Mouse (Mus musculus): ENCODE measurements at regions not wholly inside any gene's neighbourhood (a gene's known extent, or its start where the extent isn't known, plus 50 kb on each side); places are given as distances from the start of the nearest gene placed in this dataset.

- ATAC-seq (ENCODE audit: low FRiP score, low read depth) = no peak
- Histone ChIP-seq H3K27me3 (no peaks in the 10 kb centered on the region), H3K9ac (no peak overlapping the region), H3K36me3 (no peaks in the 10 kb centered on the region), H3K4me2 (no peak overlapping the region), H3K4me3 (no peak overlapping the region), H3K4me1 (replicated peaks) (no peaks in the 10 kb centered on the region), H3K9me3 (no peaks in the 10 kb centered on the region), H3K27ac (replicated peaks) (no peak overlapping the region)
- WGBS = 61% methylated on average over 6 of the region's 6 CpGs
These were observed 55.1 kb upstream of the Pcbd1 start for GRCm38 (mm10) chr10:61034056-61034455.

- no peaks in the 10 kb centered on the region for H3K27me3 ChIP-seq
- no peaks in the 10 kb centered on the region for H3K4me1 ChIP-seq (replicated peaks)
- H3K27ac ChIP-seq (replicated peaks) = no peak overlapping the region
- ATAC-seq (ENCODE audit: low FRiP score, low read depth) = no peak
- no peak overlapping the region for H3K4me3 ChIP-seq
- H3K4me2 ChIP-seq = no peak overlapping the region
- WGBS = 72% methylated on average over 5 of the region's 5 CpGs
- H3K9me3 ChIP-seq = no peaks in the 10 kb centered on the region
- no peaks in the 10 kb centered on the region for H3K36me3 ChIP-seq
- no peak overlapping the region for H3K9ac ChIP-seq
These were observed 60.5 kb upstream of the Pcbd1 start for GRCm38 (mm10) chr10:61028598-61028997.

GRCm38 (mm10) chr10:61027215-61027614 is 61.9 kb upstream of the Pcbd1 start:
- H3K9ac ChIP-seq = no peak overlapping the region
- no peaks in the 10 kb centered on the region for H3K9me3 ChIP-seq
- ATAC-seq (ENCODE audit: low FRiP score, low read depth) = no peak
- H3K27ac ChIP-seq (replicated peaks) = no peak overlapping the region
- no peaks in the 10 kb centered on the region for H3K27me3 ChIP-seq
- no peak overlapping the region for H3K4me3 ChIP-seq
- 77% methylated on average over 6 of the region's 6 CpGs for WGBS
- H3K4me1 ChIP-seq (replicated peaks) = no peaks in the 10 kb centered on the region
- H3K36me3 ChIP-seq = no peaks in the 10 kb centered on the region
- H3K4me2 ChIP-seq = no peak overlapping the region

DNA sequence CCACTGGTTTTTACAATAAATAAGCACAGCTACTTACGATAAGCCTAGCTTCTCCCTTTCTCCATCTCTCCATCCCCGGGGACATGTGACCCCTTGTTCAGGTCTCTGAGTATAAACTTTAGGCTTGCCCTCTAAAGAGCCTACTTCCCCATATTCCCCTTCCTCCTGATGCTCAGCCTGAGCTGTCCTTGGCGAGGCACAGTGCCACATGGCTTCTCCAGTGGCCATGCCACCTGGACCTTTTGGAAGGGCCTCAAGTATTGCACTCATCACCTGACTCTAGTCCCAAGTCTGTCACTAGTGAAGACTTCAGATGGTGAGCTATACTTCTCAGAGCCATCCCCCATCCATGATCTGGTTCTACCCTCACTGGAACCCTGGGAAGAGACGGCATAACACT is 64.1 kb upstream of the Pcbd1 start:
- Histone ChIP-seq H3K4me1 (replicated peaks) (no peaks in the 10 kb centered on the region), H3K4me2 (no peak overlapping the region), H3K9ac (no peak overlapping the region), H3K36me3 (no peaks in the 10 kb centered on the region), H3K27ac (replicated peaks) (no peak overlapping the region), H3K9me3 (no peaks in the 10 kb centered on the region), H3K27me3 (no peaks in the 10 kb centered on the region), H3K4me3 (no peak overlapping the region)
- WGBS = 83% methylated on average over 4 of the region's 4 CpGs
- no peak for ATAC-seq (ENCODE audit: low FRiP score, low read depth)

- WGBS = 28% methylated on average over 3 of the region's 3 CpGs
- no peak overlapping the region for H3K4me2 ChIP-seq
- no peak overlapping the region for H3K27ac ChIP-seq (replicated peaks)
- no peaks in the 10 kb centered on the region for H3K27me3 ChIP-seq
- ATAC-seq (ENCODE audit: low FRiP score, low read depth) = no peak
- H3K9me3 ChIP-seq = no peaks in the 10 kb centered on the region
- H3K9ac ChIP-seq = no peak overlapping the region
- no peaks in the 10 kb centered on the region for H3K36me3 ChIP-seq
- no peaks in the 10 kb centered on the region for H3K4me1 ChIP-seq (replicated peaks)
- H3K4me3 ChIP-seq = no peak overlapping the region
These were observed 65.0 kb upstream of the Pcbd1 start for GRCm38 (mm10) chr10:61024166-61024565.

- Histone ChIP-seq H3K27me3 (no peaks in the 10 kb centered on the region), H3K36me3 (no peaks in the 10 kb centered on the region), H3K4me3 (no peak overlapping the region), H3K4me1 (replicated peaks) (no peaks in the 10 kb centered on the region), H3K9ac (no peak overlapping the region), H3K9me3 (no peaks in the 10 kb centered on the region), H3K27ac (replicated peaks) (no peak overlapping the region), H3K4me2 (no peak overlapping the region)
- no peak for ATAC-seq (ENCODE audit: low FRiP score, low read depth)
- 49% methylated on average over 7 of the region's 7 CpGs for WGBS
These were observed 65.7 kb upstream of the Pcbd1 start for GRCm38 (mm10) chr10:61023431-61023830.

GRCm38 (mm10) chr10:61019566-61019965 is 69.6 kb upstream of the Pcbd1 start:
- 36% methylated on average over 2 of the region's 2 CpGs for WGBS
- no peak for ATAC-seq (ENCODE audit: low FRiP score, low read depth)
- Histone ChIP-seq H3K4me2 (no peak overlapping the region), H3K36me3 (no peaks in the 10 kb centered on the region), H3K9me3 (no peaks in the 10 kb centered on the region), H3K27ac (replicated peaks) (no peak overlapping the region), H3K4me3 (no peak overlapping the region), H3K27me3 (no peaks in the 10 kb centered on the region), H3K4me1 (replicated peaks) (0 out of 2 replicates have a peak, but pooled peaks cover 3% of the 10 kb centered on the region), H3K9ac (no peak overlapping the region)

- peak; percentile 24; the same call in 1 of the 2 replicates for ATAC-seq (ENCODE audit: low FRiP score, low read depth)
- H3K9me3 ChIP-seq = no peaks in the 10 kb centered on the region
- no peak overlapping the region for H3K27ac ChIP-seq (replicated peaks)
- WGBS = 54% methylated on average over 1 of the region's 1 CpGs
- no peak overlapping the region for H3K4me3 ChIP-seq
- no peaks in the 10 kb centered on the region for H3K27me3 ChIP-seq
- H3K4me2 ChIP-seq = no peak overlapping the region
- peaks cover 21% of the 10 kb centered on the region for H3K4me1 ChIP-seq (replicated peaks)
- H3K9ac ChIP-seq = no peak overlapping the region
- no peaks in the 10 kb centered on the region for H3K36me3 ChIP-seq
These were observed 76.9 kb upstream of the Pcbd1 start for GRCm38 (mm10) chr10:61012199-61012695.

DNA sequence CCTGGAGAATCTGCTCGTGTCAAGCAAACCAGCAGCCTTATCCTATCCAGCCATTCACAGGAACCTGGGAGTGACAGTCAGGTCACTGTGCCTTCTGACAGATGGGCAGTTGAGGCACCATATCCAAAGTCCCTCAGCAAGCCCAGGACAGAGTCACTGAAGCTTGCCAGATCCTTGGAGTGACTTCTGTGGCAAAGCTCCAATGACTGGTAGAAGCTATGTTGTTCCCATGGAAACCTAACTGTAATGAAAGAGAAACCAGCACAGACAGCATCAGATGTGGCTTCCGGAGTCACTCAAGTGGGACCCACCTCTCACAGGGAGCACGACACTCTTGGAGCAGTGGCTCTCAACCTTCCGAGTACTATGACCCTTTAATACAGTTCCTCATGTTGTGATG is 78.4 kb upstream of the Pcbd1 start:
- H3K4me2 ChIP-seq = no peak overlapping the region
- H3K9ac ChIP-seq = no peak overlapping the region
- H3K27ac ChIP-seq (replicated peaks) = no peak overlapping the region
- peaks cover 20% of the 10 kb centered on the region for H3K4me1 ChIP-seq (replicated peaks)
- H3K36me3 ChIP-seq = no peaks in the 10 kb centered on the region
- H3K4me3 ChIP-seq = no peak overlapping the region
- WGBS = 48% methylated on average over 4 of the region's 4 CpGs
- no peaks in the 10 kb centered on the region for H3K9me3 ChIP-seq
- no peak for ATAC-seq (ENCODE audit: low FRiP score, low read depth)
- no peaks in the 10 kb centered on the region for H3K27me3 ChIP-seq

DNA sequence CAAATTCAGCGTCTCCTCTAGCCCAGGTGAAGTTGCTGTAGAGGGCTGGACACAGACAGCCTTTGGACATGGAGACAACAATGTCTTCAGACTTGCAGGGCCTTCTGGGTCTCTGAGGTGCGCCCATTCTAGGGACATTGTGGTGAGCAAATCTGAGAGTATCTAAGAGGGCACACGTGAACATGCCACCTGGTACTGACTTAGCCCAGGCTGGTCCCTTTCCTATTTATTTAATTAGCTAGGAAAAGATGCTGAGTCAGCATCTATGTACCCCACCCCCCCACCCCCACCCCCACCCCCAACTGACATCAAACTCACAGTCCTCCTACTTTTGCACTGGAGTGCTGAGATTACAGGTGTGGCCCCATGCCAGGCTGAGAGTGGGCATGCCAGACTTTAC is 81.7 kb upstream of the Pcbd1 start:
- Histone ChIP-seq H3K9me3 (no peaks in the 10 kb centered on the region), H3K4me3 (no peak overlapping the region), H3K4me2 (no peak overlapping the region), H3K27me3 (no peaks in the 10 kb centered on the region), H3K4me1 (replicated peaks) (peaks cover 14% of the 10 kb centered on the region), H3K27ac (replicated peaks) (no peak overlapping the region), H3K9ac (no peak overlapping the region), H3K36me3 (no peaks in the 10 kb centered on the region)
- WGBS = 87% methylated on average over 3 of the region's 3 CpGs
- no peak for ATAC-seq (ENCODE audit: low FRiP score, low read depth)

DNA sequence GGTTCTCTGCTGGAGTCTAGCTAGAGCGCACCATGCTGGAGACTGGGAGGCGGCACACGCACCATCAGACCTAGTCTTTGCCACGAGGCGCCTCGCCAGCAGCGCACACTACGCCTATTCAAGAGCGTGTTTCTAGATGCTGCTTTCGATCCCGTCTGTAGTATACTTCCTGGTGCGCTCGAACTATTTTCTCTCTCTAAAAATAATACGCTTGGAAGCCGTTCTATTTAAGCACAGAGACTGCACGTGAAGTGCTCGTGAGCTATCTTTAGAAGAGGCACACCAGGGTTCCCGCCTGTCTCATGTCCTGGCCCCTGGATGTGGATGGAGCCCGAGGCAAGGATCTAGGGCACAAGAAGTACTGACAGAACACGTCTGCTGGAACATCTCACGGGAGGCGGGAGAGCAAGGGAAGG is 87.4 kb upstream of the Pcbd1 start:
- H3K27me3 ChIP-seq = no peaks in the 10 kb centered on the region
- no peak overlapping the region for H3K4me2 ChIP-seq
- no peaks in the 10 kb centered on the region for H3K4me1 ChIP-seq (replicated peaks)
- H3K9me3 ChIP-seq = no peaks in the 10 kb centered on the region
- 90% methylated on average over 22 of the region's 22 CpGs for WGBS
- H3K36me3 ChIP-seq = no peaks in the 10 kb centered on the region
- no peak overlapping the region for H3K4me3 ChIP-seq
- no peak overlapping the region for H3K9ac ChIP-seq
- H3K27ac ChIP-seq (replicated peaks) = no peak overlapping the region
- no peak for ATAC-seq (ENCODE audit: low FRiP score, low read depth)

DNA sequence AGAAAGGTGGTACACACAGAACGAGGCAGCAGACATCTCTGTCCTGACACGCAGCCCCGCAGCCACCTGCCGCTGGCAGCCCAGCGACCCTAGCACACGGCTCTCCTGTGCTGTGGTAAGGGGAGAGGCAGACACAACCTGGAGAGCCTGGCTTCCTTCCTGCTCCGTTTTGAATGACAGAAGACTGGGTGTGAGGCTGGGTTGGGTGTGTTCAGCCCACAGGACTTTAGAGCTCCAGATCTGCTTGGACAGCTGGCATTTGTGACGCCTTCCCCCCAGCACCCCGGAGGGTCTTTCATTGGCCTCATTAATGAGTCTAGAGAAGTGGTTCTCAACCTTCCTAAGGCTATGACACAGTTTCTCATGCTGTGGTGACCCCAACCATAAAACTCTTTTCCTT is 91.7 kb upstream of the Pcbd1 start:
- no peak for ATAC-seq (ENCODE audit: low FRiP score, low read depth)
- 76% methylated on average over 9 of the region's 9 CpGs for WGBS
- Histone ChIP-seq H3K4me3 (no peak overlapping the region), H3K9ac (no peak overlapping the region), H3K36me3 (no peaks in the 10 kb centered on the region), H3K4me2 (no peak overlapping the region), H3K9me3 (no peaks in the 10 kb centered on the region), H3K4me1 (replicated peaks) (no peaks in the 10 kb centered on the region), H3K27me3 (no peaks in the 10 kb centered on the region), H3K27ac (replicated peaks) (no peak overlapping the region)

- H3K4me2 ChIP-seq = no peak overlapping the region
- ATAC-seq (ENCODE audit: low FRiP score, low read depth) = no peak
- no peak overlapping the region for H3K9ac ChIP-seq
- H3K27me3 ChIP-seq = no peaks in the 10 kb centered on the region
- H3K27ac ChIP-seq (replicated peaks) = no peak overlapping the region
- WGBS = 86% methylated on average over 9 of the region's 9 CpGs
- H3K4me1 ChIP-seq (replicated peaks) = no peaks in the 10 kb centered on the region
- H3K36me3 ChIP-seq = no peaks in the 10 kb centered on the region
- H3K4me3 ChIP-seq = no peak overlapping the region
- no peaks in the 10 kb centered on the region for H3K9me3 ChIP-seq
These were observed 93.1 kb upstream of the Pcbd1 start for GRCm38 (mm10) chr10:60995908-60996640.
